In the genomic region with DNA sequence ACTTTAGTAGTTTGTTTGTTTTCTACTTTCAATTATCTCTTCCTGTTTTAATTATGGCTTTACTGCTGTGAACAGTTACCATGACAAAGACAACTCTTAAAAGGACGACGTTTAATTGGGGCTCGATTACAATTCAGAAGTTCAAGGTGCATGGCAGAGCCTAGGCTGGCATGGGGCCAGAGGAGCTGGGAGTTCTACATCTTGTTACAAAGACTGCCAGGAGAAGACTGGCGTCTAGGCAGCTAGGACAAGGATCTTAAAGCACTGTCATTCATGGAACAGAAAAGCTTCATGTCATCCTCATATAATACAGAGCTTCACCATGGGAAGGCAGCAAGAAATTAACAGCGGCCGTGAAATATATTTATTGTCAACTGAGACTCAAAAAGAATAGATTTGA, we compare ENCODE assay signal across 8 mouse cellular contexts.
DNase-seq lines count a peak whose midpoint lies in the region; ATAC-seq and TF ChIP-seq lines count a peak whose summit lies in the region.

No protein-coding gene starts in this region.

- H3K4me1 ChIP-seq in heart, embryonic 11.5 days (ENCODE audit: control insufficient read depth, insufficient read depth, low read length) = no peaks in the 10 kb centered on the region
- 0 out of 2 replicates have a peak, but pooled peaks cover 2% of the 10 kb centered on the region for H3K4me1 ChIP-seq in kidney, embryonic 15.5 days
- peaks cover 6% of the 10 kb centered on the region; the same call in 1 of the 2 replicates for H3K4me1 ChIP-seq in liver, embryonic 12.5 days
- H3K4me1 ChIP-seq in olfactory bulb, adult 2 months (ENCODE audit: control insufficient read depth, insufficient read depth, low read length) = no peaks in the 10 kb centered on the region

- no peak for TF ChIP-seq CTCF in olfactory bulb, adult 2 months (IDR thresholded peaks at IDR 0.05; ENCODE audit: insufficient read depth, low read depth, low read length)

- peaks cover 8% of the 10 kb centered on the region for H3K36me3 ChIP-seq in heart, embryonic 11.5 days (ENCODE audit: control insufficient read depth, insufficient read depth, low read length)
- peaks cover 23% of the 10 kb centered on the region for H3K36me3 ChIP-seq in kidney, embryonic 15.5 days
- H3K36me3 ChIP-seq in liver, embryonic 12.5 days = peaks cover 11% of the 10 kb centered on the region

- peak overlapping the region; percentile 63; the same call in 1 of the 2 replicates for H3K9ac ChIP-seq in heart, embryonic 11.5 days (ENCODE audit: low read depth, low read length)
- no peak overlapping the region for H3K9ac ChIP-seq in kidney, embryonic 15.5 days
- H3K9ac ChIP-seq in liver, embryonic 12.5 days = no peak overlapping the region

- H3K27ac ChIP-seq in heart, embryonic 11.5 days (ENCODE audit: low read depth, low read length) = no peak overlapping the region
- H3K27ac ChIP-seq in kidney, embryonic 15.5 days = no peak overlapping the region
- no peak overlapping the region for H3K27ac ChIP-seq in liver, embryonic 12.5 days
- H3K27ac ChIP-seq in olfactory bulb, adult 2 months (ENCODE audit: insufficient read depth, low read depth, low read length) = peak overlapping the region; percentile 44; the same call in 1 of the 2 replicates

- no peak for TF ChIP-seq POLR2A in olfactory bulb, adult 2 months (IDR thresholded peaks at IDR 0.05; ENCODE audit: insufficient read depth, low read depth, low read length)

- peak overlapping the region; percentile 54 for H3K4me2 ChIP-seq in heart, embryonic 11.5 days
- peak overlapping the region; percentile 56 for H3K4me2 ChIP-seq in kidney, embryonic 15.5 days
- peak overlapping the region; percentile 67 for H3K4me2 ChIP-seq in liver, embryonic 12.5 days

- 53% methylated on average over 6 of the region's 6 CpGs for WGBS in heart, embryonic 11.5 days (ENCODE audit: insufficient replicate concordance)
- 52% methylated on average over 6 of the region's 6 CpGs for WGBS in kidney, embryonic 15.5 days
- WGBS in liver, embryonic 12.5 days (ENCODE audit: insufficient replicate concordance) = 43% methylated on average over 6 of the region's 6 CpGs
- WGBS in olfactory bulb, adult 2 months = 14% methylated on average over 6 of the region's 6 CpGs

- H3K9me3 ChIP-seq in heart, embryonic 11.5 days (replicated peaks; ENCODE audit: control insufficient read depth, low read length) = peaks cover 7% of the 10 kb centered on the region
- H3K9me3 ChIP-seq in kidney, embryonic 15.5 days (replicated peaks) = peaks cover 10% of the 10 kb centered on the region
- 0 out of 2 replicates have a peak, but pooled peaks cover 5% of the 10 kb centered on the region for H3K9me3 ChIP-seq in liver, embryonic 12.5 days (replicated peaks)

- DNase-seq in ovary, postnatal 14 days (ENCODE audit: low spot score) = peak; percentile 21
- no peak for DNase-seq in ovary, postnatal 10 days (ENCODE audit: low spot score)
- DNase-seq in cerebellum, adult 9-11 months = peak; percentile 53
- no peak for DNase-seq in embryo, embryonic 9.5 days (ENCODE audit: extremely low spot score)

- no peak; the same call in 1 of the 2 replicates for ATAC-seq in heart, embryonic 11.5 days (replicated peaks; ENCODE audit: insufficient number of reproducible peaks, low FRiP score, low TSS enrichment)
- ATAC-seq in kidney, embryonic 15.5 days (replicated peaks; ENCODE audit: low FRiP score) = no peak
- ATAC-seq in liver, embryonic 12.5 days = no peak

- H3K4me3 ChIP-seq in heart, embryonic 11.5 days (ENCODE audit: low read depth, low read length) = peak overlapping the region; percentile 65
- H3K4me3 ChIP-seq in kidney, embryonic 15.5 days (replicated peaks) = peak overlapping the region; percentile 65
- peak overlapping the region; percentile 72 for H3K4me3 ChIP-seq in liver, embryonic 12.5 days
- H3K4me3 ChIP-seq in olfactory bulb, adult 2 months (ENCODE audit: insufficient read depth, low read depth, low read length) = no peak overlapping the region; the same call in 1 of the 2 replicates

- H3K27me3 ChIP-seq in heart, embryonic 11.5 days (ENCODE audit: control insufficient read depth, insufficient read depth, low read length) = no peaks in the 10 kb centered on the region
- no peaks in the 10 kb centered on the region for H3K27me3 ChIP-seq in kidney, embryonic 15.5 days
- H3K27me3 ChIP-seq in liver, embryonic 12.5 days (replicated peaks) = no peaks in the 10 kb centered on the region

Comparison
In these comparisons a context has a peak if more than half of its experiments do, and no peak if none do; other contexts are left out.
1. DNase-seq: peak in ovary, postnatal 14 days (single experiment) and cerebellum, adult 9-11 months (single experiment); none in ovary, postnatal 10 days (single experiment) and embryo, embryonic 9.5 days (single experiment).
2. Peak in every context shown above with its lines, with median percentiles within 50 percentile points of each other: H3K4me2 ChIP-seq.